Mouse (Mus musculus) telencephalon, adult 2 months (tissue): Measurements from ENCODE around the gene Ston1.

Experiments
- DNase-seq: peaks from one replicate; pipeline ENCODE4 v3.0.0-alpha.2; 2011; ENCODE audit warnings: low read depth, low spot score

Ston1 gene

GRCm38 (mm10) chr17:88670800-88671199 is 73.3 kb downstream of the Ston1 start:
- DNase-seq: no peak

GRCm38 (mm10) chr17:88675310-88676309 is 78.1 kb downstream of the Ston1 start:
- peak; percentile 17 for DNase-seq

GRCm38 (mm10) chr17:88688226-88688625 is 90.7 kb downstream of the Ston1 start:
- DNase-seq: no peak

GRCm38 (mm10) chr17:88696656-88697333 is 99.3 kb downstream of the Ston1 start:
- DNase-seq: no peak

GRCm38 (mm10) chr17:88700901-88701300 is 103.4 kb downstream of the Ston1 start:
- DNase-seq: no peak

GRCm38 (mm10) chr17:88702345-88702744 is 104.9 kb downstream of the Ston1 start:
- no peak for DNase-seq

GRCm38 (mm10) chr17:88703112-88703511 is 105.6 kb downstream of the Ston1 start:
- DNase-seq: no peak

GRCm38 (mm10) chr17:88706231-88706649 is 108.8 kb downstream of the Ston1 start:
- DNase-seq: no peak
